Mouse (Mus musculus) inflammation-experienced regulatory T-cells, adult 6 months (primary cell): Measurements from ENCODE around the gene Tmem222. TPM values are rescaled to one million over a fixed set of nuclear protein-coding genes. Genes with fewer than 3 reads are reported as not detected.

Experiments used
- ATAC-seq: one replicate; pipeline ENCODE4 v1.8.0; 2017
- polyA plus RNA-seq, 3 experiments: library from polyadenylated mRNA; unstranded; fragments of 100-300 nt; shearing (Covaris generic); gene quantifications; one replicate each; pipeline ENCODE4 v1.2.1; 2017

The Tmem222 gene
- polyA plus RNA-seq, result 10 to 100 TPM; 69.3 to 98.0 (median 86.0) TPM

- ATAC-seq, result peak; percentile 84
These were observed at the start of gene Tmem222 for GRCm38 (mm10) chr4:133277104-133278026. Gene Tmem222 (minus strand): TSS chr4:133277792.

GRCm38 (mm10) chr4:133319667-133320066 is 42.1 kb upstream of the Tmem222 start:
- ATAC-seq, result no peak

GRCm38 (mm10) chr4:133315991-133316390 is 38.4 kb upstream of the Tmem222 start:
- ATAC-seq, result no peak

- ATAC-seq, result no peak
These were observed 37.3 kb upstream of the Tmem222 start for GRCm38 (mm10) chr4:133314896-133315295.

- ATAC-seq, result peak; percentile 60
These were observed 32.4 kb upstream of the Tmem222 start for GRCm38 (mm10) chr4:133309948-133310347.

GRCm38 (mm10) chr4:133307331-133307730 is 29.7 kb upstream of the Tmem222 start:
- no peak for ATAC-seq

- no peak for ATAC-seq
These were observed 28.2 kb upstream of the Tmem222 start for GRCm38 (mm10) chr4:133305825-133306224.

GRCm38 (mm10) chr4:133304770-133305169 is 27.2 kb upstream of the Tmem222 start:
- ATAC-seq, result no peak

- ATAC-seq, result no peak
These were observed 25.1 kb upstream of the Tmem222 start for GRCm38 (mm10) chr4:133302668-133303067.

GRCm38 (mm10) chr4:133301802-133302201 is 24.2 kb upstream of the Tmem222 start:
- ATAC-seq, result peak; percentile 34

- no peak for ATAC-seq
These were observed 22.8 kb upstream of the Tmem222 start for GRCm38 (mm10) chr4:133300421-133300820.

- ATAC-seq, result no peak
These were observed 22.1 kb upstream of the Tmem222 start for GRCm38 (mm10) chr4:133299701-133300100.

GRCm38 (mm10) chr4:133298516-133299365 is 21.1 kb upstream of the Tmem222 start:
- ATAC-seq, result peak; percentile 47

GRCm38 (mm10) chr4:133297801-133298238 is 20.2 kb upstream of the Tmem222 start:
- peak; percentile 79 for ATAC-seq

GRCm38 (mm10) chr4:133297360-133297759 is 19.8 kb upstream of the Tmem222 start:
- ATAC-seq, result no peak

GRCm38 (mm10) chr4:133294084-133294483 is 16.5 kb upstream of the Tmem222 start:
- no peak for ATAC-seq

GRCm38 (mm10) chr4:133292901-133293843 is 15.6 kb upstream of the Tmem222 start:
- no peak for ATAC-seq

GRCm38 (mm10) chr4:133292405-133292804 is 14.8 kb upstream of the Tmem222 start:
- no peak for ATAC-seq

- no peak for ATAC-seq
These were observed 13.7 kb upstream of the Tmem222 start for GRCm38 (mm10) chr4:133291255-133291654.

GRCm38 (mm10) chr4:133286476-133287077 is 9.0 kb upstream of the Tmem222 start:
- ATAC-seq, result no peak

GRCm38 (mm10) chr4:133285950-133286349 is 8.4 kb upstream of the Tmem222 start:
- no peak for ATAC-seq

GRCm38 (mm10) chr4:133285299-133285698 is 7.7 kb upstream of the Tmem222 start:
- no peak for ATAC-seq
